Mouse (Mus musculus) kidney, embryonic 14.5 days (tissue): ENCODE measurements at regions not wholly inside any gene's neighbourhood (a gene's known extent, or its start where the extent isn't known, plus 50 kb on each side); places are given as distances from the start of the nearest gene placed in this dataset.
A peak's percentile ranks its signal among the peaks of the same experiment; 100 is the strongest.

Source experiments
- ATAC-seq: fragments of 200-750 bp; cut with Nextera tagmentation; 2 replicates; pipeline ENCODE4 v1.8.0; 2017; ENCODE audit warnings: moderate number of reproducible peaks, mild to moderate bottlenecking, moderate TSS enrichment, moderate library complexity; ENCODE audit not compliant: low FRiP score, low TSS enrichment
- H3K27ac ChIP-seq: fragments of 300-500 bp; sonication (generic); 2 replicates; pipeline ENCODE4 v1.5.1; 2014; ENCODE audit warnings: low read depth, mild to moderate bottlenecking, low read length, moderate library complexity, mixed read lengths
- H3K27me3 ChIP-seq: fragments of 300-500 bp; sonication (generic); 2 replicates; pipeline ENCODE4 v1.6.1; 2014; ENCODE audit warnings: mild to moderate bottlenecking, low read length; ENCODE audit not compliant: control insufficient read depth, insufficient read depth
- H3K36me3 ChIP-seq: fragments of 300-500 bp; sonication (generic); 2 replicates; pipeline ENCODE4 v1.6.1; 2014; ENCODE audit warnings: low read length, mixed read lengths; ENCODE audit not compliant: control insufficient read depth, insufficient read depth
- H3K4me1 ChIP-seq: fragments of 300-500 bp; sonication (generic); 2 replicates; pipeline ENCODE4 v1.6.1; 2014; ENCODE audit warnings: low read length, mixed read lengths; ENCODE audit not compliant: control insufficient read depth, insufficient read depth
- H3K4me2 ChIP-seq: fragments of 300-500 bp; sonication (generic); replicated peaks from 2 replicates; pipeline ENCODE4 v1.6.1; 2014; ENCODE audit warnings: low read depth, mild to moderate bottlenecking, low read length
- H3K4me3 ChIP-seq: fragments of 300-500 bp; sonication (generic); 2 replicates; pipeline ENCODE4 v1.5.1; 2014; ENCODE audit warnings: mild to moderate bottlenecking, low read length
- H3K9ac ChIP-seq: fragments of 300-500 bp; sonication (generic); 2 replicates; pipeline ENCODE4 v1.6.1; 2014; ENCODE audit warnings: low read depth, mild to moderate bottlenecking, low read length, moderate library complexity
- H3K9me3 ChIP-seq: fragments of 300-500 bp; sonication (generic); 2 replicates; pipeline ENCODE4 v1.6.1; 2016; ENCODE audit warnings: low read length; ENCODE audit not compliant: control insufficient read depth
- WGBS: fragments of 180-500 bp; shearing (Covaris S2); extraction: QIAGEN DNeasy Blood & Tissue Kit; methylation state at CpG from one replicate; pipeline ENCODE4 v1.1.7; 2014; 5-methylcytosine and 5-hydroxymethylcytosine counted together

- H3K27me3 ChIP-seq = no peaks in the 10 kb centered on the region
- no peak overlapping the region for H3K4me2 ChIP-seq
- no peak for ATAC-seq
- H3K4me3 ChIP-seq = no peak overlapping the region
- no peaks in the 10 kb centered on the region for H3K36me3 ChIP-seq
- WGBS = 84% methylated on average over 9 of the region's 9 CpGs
- H3K4me1 ChIP-seq = no peaks in the 10 kb centered on the region
- H3K27ac ChIP-seq = no peak overlapping the region
- H3K9me3 ChIP-seq = no peaks in the 10 kb centered on the region
- no peak overlapping the region for H3K9ac ChIP-seq
Observed at GRCm38 (mm10) chr10:25016110-25016509, 88.8 kb upstream of the Arg1 start.

GRCm38 (mm10) chr10:25012129-25012528 is 84.8 kb upstream of the Arg1 start:
- Histone ChIP-seq H3K27ac (no peak overlapping the region), H3K9me3 (no peaks in the 10 kb centered on the region), H3K27me3 (no peaks in the 10 kb centered on the region), H3K9ac (no peak overlapping the region), H3K4me2 (no peak overlapping the region), H3K4me3 (no peak overlapping the region), H3K36me3 (no peaks in the 10 kb centered on the region), H3K4me1 (no peaks in the 10 kb centered on the region)
- 0 out of 2 replicates have a peak, but pooled peaks have one; percentile 62 for ATAC-seq

- Histone ChIP-seq H3K9me3 (no peaks in the 10 kb centered on the region), H3K4me3 (no peak overlapping the region), H3K4me2 (no peak overlapping the region), H3K36me3 (no peaks in the 10 kb centered on the region), H3K9ac (no peak overlapping the region), H3K4me1 (no peaks in the 10 kb centered on the region), H3K27me3 (no peaks in the 10 kb centered on the region), H3K27ac (no peak overlapping the region)
- ATAC-seq = no peak
- 91% methylated on average over 8 of the region's 8 CpGs for WGBS
Observed at GRCm38 (mm10) chr10:25001299-25001698, 74.0 kb upstream of the Arg1 start.

GRCm38 (mm10) chr10:25000231-25001222 is 73.2 kb upstream of the Arg1 start:
- Histone ChIP-seq H3K36me3 (no peaks in the 10 kb centered on the region), H3K9ac (no peak overlapping the region), H3K4me3 (no peak overlapping the region), H3K9me3 (no peaks in the 10 kb centered on the region), H3K4me1 (no peaks in the 10 kb centered on the region), H3K27ac (no peak overlapping the region), H3K4me2 (no peak overlapping the region), H3K27me3 (no peaks in the 10 kb centered on the region)
- ATAC-seq = no peak
- 82% methylated on average over 20 of the region's 20 CpGs for WGBS

- Histone ChIP-seq H3K9me3 (no peaks in the 10 kb centered on the region), H3K36me3 (no peaks in the 10 kb centered on the region), H3K27me3 (no peaks in the 10 kb centered on the region), H3K4me1 (no peaks in the 10 kb centered on the region), H3K4me2 (no peak overlapping the region), H3K4me3 (no peak overlapping the region), H3K9ac (no peak overlapping the region), H3K27ac (no peak overlapping the region)
- 67% methylated on average over 5 of the region's 5 CpGs for WGBS
- no peak for ATAC-seq
Observed at GRCm38 (mm10) chr10:24999807-25000206, 72.5 kb upstream of the Arg1 start.

GRCm38 (mm10) chr10:24997661-24998060 is 70.4 kb upstream of the Arg1 start:
- H3K9ac ChIP-seq = no peak overlapping the region
- no peak overlapping the region for H3K27ac ChIP-seq
- no peak for ATAC-seq
- H3K27me3 ChIP-seq = no peaks in the 10 kb centered on the region
- H3K9me3 ChIP-seq = no peaks in the 10 kb centered on the region
- H3K4me1 ChIP-seq = no peaks in the 10 kb centered on the region
- 94% methylated on average over 3 of the region's 3 CpGs for WGBS
- H3K4me2 ChIP-seq = no peak overlapping the region
- no peak overlapping the region for H3K4me3 ChIP-seq
- H3K36me3 ChIP-seq = no peaks in the 10 kb centered on the region

GRCm38 (mm10) chr10:24995751-24996150 is 68.5 kb upstream of the Arg1 start:
- Histone ChIP-seq H3K27ac (no peak overlapping the region), H3K36me3 (no peaks in the 10 kb centered on the region), H3K9me3 (no peaks in the 10 kb centered on the region), H3K4me2 (no peak overlapping the region), H3K9ac (no peak overlapping the region), H3K4me3 (no peak overlapping the region), H3K4me1 (no peaks in the 10 kb centered on the region), H3K27me3 (no peaks in the 10 kb centered on the region)
- 90% methylated on average over 2 of the region's 2 CpGs for WGBS
- ATAC-seq = no peak

- H3K9me3 ChIP-seq = no peaks in the 10 kb centered on the region
- ATAC-seq = no peak
- no peak overlapping the region for H3K4me2 ChIP-seq
- WGBS = 86% methylated on average over 2 of the region's 2 CpGs
- H3K27ac ChIP-seq = no peak overlapping the region
- no peaks in the 10 kb centered on the region for H3K4me1 ChIP-seq
- H3K4me3 ChIP-seq = no peak overlapping the region
- H3K27me3 ChIP-seq = no peaks in the 10 kb centered on the region
- no peaks in the 10 kb centered on the region for H3K36me3 ChIP-seq
- no peak overlapping the region for H3K9ac ChIP-seq
Observed at GRCm38 (mm10) chr10:24989965-24990653, 62.8 kb upstream of the Arg1 start.

GRCm38 (mm10) chr10:24984801-24985200 is 57.5 kb upstream of the Arg1 start:
- no peak overlapping the region for H3K4me2 ChIP-seq
- H3K27ac ChIP-seq = no peak overlapping the region
- H3K4me1 ChIP-seq = no peaks in the 10 kb centered on the region
- no peak for ATAC-seq
- no peak overlapping the region for H3K4me3 ChIP-seq
- no peaks in the 10 kb centered on the region for H3K27me3 ChIP-seq
- H3K9me3 ChIP-seq = peaks cover 7% of the 10 kb centered on the region; the same call in 1 of the 2 replicates
- 88% methylated on average over 4 of the region's 4 CpGs for WGBS
- H3K36me3 ChIP-seq = no peaks in the 10 kb centered on the region
- no peak overlapping the region for H3K9ac ChIP-seq
